Mouse (Mus musculus): Measurements from ENCODE around the gene Sec1.
A peak's percentile ranks its signal among the peaks of the same experiment; 100 is the strongest.

Sec1 gene

GRCm38 (mm10) chr7:45693921-45694591, at the start of gene Sec1:
Gene Sec1 (minus strand): TSS chr7:45694402.
- no peak for DNase-seq (ENCODE audit: low spot score)

GRCm38 (mm10) chr7:45742338-45742737, 48.1 kb upstream of the Sec1 start:
- no peak for DNase-seq (ENCODE audit: low spot score)

- no peak for DNase-seq (ENCODE audit: low spot score)
These were observed 47.6 kb upstream of the Sec1 start for GRCm38 (mm10) chr7:45741777-45742176.

- DNase-seq (ENCODE audit: low spot score), result no peak
These were observed 47.1 kb upstream of the Sec1 start for GRCm38 (mm10) chr7:45741308-45741707.

- DNase-seq (ENCODE audit: low spot score), result no peak
These were observed 45.6 kb upstream of the Sec1 start for GRCm38 (mm10) chr7:45739820-45740219.

- peak; percentile 71 for DNase-seq (ENCODE audit: low spot score)
These were observed 45.1 kb upstream of the Sec1 start for GRCm38 (mm10) chr7:45739162-45739763.

GRCm38 (mm10) chr7:45733477-45733876, 39.3 kb upstream of the Sec1 start:
- DNase-seq (ENCODE audit: low spot score), result no peak

- no peak for DNase-seq (ENCODE audit: low spot score)
These were observed 36.7 kb upstream of the Sec1 start for GRCm38 (mm10) chr7:45730727-45731431.

GRCm38 (mm10) chr7:45727625-45728024, 33.4 kb upstream of the Sec1 start:
- DNase-seq (ENCODE audit: low spot score), result no peak

GRCm38 (mm10) chr7:45726419-45726818, 32.2 kb upstream of the Sec1 start:
- DNase-seq (ENCODE audit: low spot score), result no peak

GRCm38 (mm10) chr7:45725713-45726112, 31.5 kb upstream of the Sec1 start, which contains the start of gene Spaca4:
Gene Spaca4 (minus strand): TSS chr7:45725813.
- no peak for DNase-seq (ENCODE audit: low spot score)

GRCm38 (mm10) chr7:45725151-45725550, 30.9 kb upstream of the Sec1 start:
- DNase-seq (ENCODE audit: low spot score), result no peak

GRCm38 (mm10) chr7:45723781-45724180, 29.6 kb upstream of the Sec1 start:
- no peak for DNase-seq (ENCODE audit: low spot score)

GRCm38 (mm10) chr7:45723301-45723700, 29.1 kb upstream of the Sec1 start:
- DNase-seq (ENCODE audit: low spot score), result no peak

- no peak for DNase-seq (ENCODE audit: low spot score)
These were observed 28.1 kb upstream of the Sec1 start for GRCm38 (mm10) chr7:45722348-45722713.

- no peak for DNase-seq (ENCODE audit: low spot score)
These were observed 27.6 kb upstream of the Sec1 start for GRCm38 (mm10) chr7:45721642-45722347.

GRCm38 (mm10) chr7:45721234-45721571, 27.0 kb upstream of the Sec1 start:
- DNase-seq (ENCODE audit: low spot score), result no peak

- peak; percentile 15 for DNase-seq (ENCODE audit: low spot score)
These were observed 26.4 kb upstream of the Sec1 start, which contains the start of gene Fam83e for GRCm38 (mm10) chr7:45720413-45721233. Gene Fam83e (plus strand): TSS chr7:45721212.

GRCm38 (mm10) chr7:45719738-45720412, 25.7 kb upstream of the Sec1 start:
- DNase-seq (ENCODE audit: low spot score), result no peak

GRCm38 (mm10) chr7:45719180-45719579, 25.0 kb upstream of the Sec1 start:
- no peak for DNase-seq (ENCODE audit: low spot score)

- DNase-seq (ENCODE audit: low spot score), result no peak
These were observed 24.1 kb upstream of the Sec1 start for GRCm38 (mm10) chr7:45718331-45718730.

All from ovary, postnatal 14 days (tissue).